ENCODE assay signal across 17 mouse cellular contexts in genomic region chr16:34502110-34502509, GRCm38 (mm10).
"Had no signal": no experiment of that assay in that cellular context is flagged by ENCODE, and none has a peak within 500 bp of the region (broad histone marks: within the 10 kb centered on the region; RNA-seq: fewer than 3 reads in every experiment).

No protein-coding gene starts in this region.

- H3K4me3 ChIP-seq: midbrain, embryonic 10.5 days; midbrain, embryonic 12.5 days; myocyte; neural tube, embryonic 13.5 days; neural tube, embryonic 15.5 days; stomach, embryonic 15.5 days had no signal

- H3K36me3 ChIP-seq: midbrain, embryonic 12.5 days; neural tube, embryonic 13.5 days; neural tube, embryonic 15.5 days; stomach, embryonic 15.5 days had no signal

- ATAC-seq: midbrain, embryonic 16.5 days had no signal

- H3K4me1 ChIP-seq: midbrain, embryonic 12.5 days; neural tube, embryonic 13.5 days; neural tube, embryonic 15.5 days; stomach, embryonic 15.5 days had no signal

- H3K9me3 ChIP-seq: neural tube, embryonic 13.5 days; neural tube, embryonic 15.5 days; stomach, embryonic 15.5 days had no signal

- DNase-seq: lung, adult 18-20 months; lung, embryonic 14.5 days; lung, postnatal 10 days; lung, postnatal 4 days; midbrain, embryonic 14.5 days; right cerebral cortex, postnatal 14 days; thymus, adult 2 months; thymus, postnatal 25 days; thymus, postnatal 4 days had no signal

- H3K9ac ChIP-seq: lung, embryonic 14.5 days; midbrain, embryonic 12.5 days; neural tube, embryonic 13.5 days; neural tube, embryonic 15.5 days; stomach, embryonic 15.5 days had no signal

- H3K27me3 ChIP-seq: midbrain, embryonic 12.5 days; neural tube, embryonic 13.5 days; neural tube, embryonic 15.5 days; stomach, embryonic 15.5 days had no signal

- H3K27ac ChIP-seq: midbrain, embryonic 10.5 days; midbrain, embryonic 12.5 days; neural tube, embryonic 13.5 days; neural tube, embryonic 15.5 days; stomach, embryonic 15.5 days; stomach, postnatal 0 days had no signal

- H3K4me2 ChIP-seq: lung, embryonic 14.5 days; midbrain, embryonic 12.5 days; neural tube, embryonic 13.5 days; neural tube, embryonic 15.5 days; stomach, embryonic 15.5 days had no signal
